Mouse (Mus musculus) MEL (cell line): ENCODE data around the gene Nms. TPM values are rescaled to one million over a fixed set of nuclear protein-coding genes. Genes with fewer than 3 reads are reported as not detected.

ENCODE experiments used
- DNase-seq: peaks from one replicate; pipeline ENCODE4 v3.0.0; 2011; ENCODE audit warnings: low read depth, low spot score
- H3K27ac ChIP-seq: 2 replicates; pipeline ENCODE4 v1.5.1; 2012; ENCODE audit warnings: low read depth, mild to moderate bottlenecking, control low read depth, low read length, moderate library complexity; ENCODE audit not compliant: control insufficient read depth
- H3K27me3 ChIP-seq, 2 experiments: fragments of 150-350 bp in 1 of 2; sonication (generic) in 1 of 2; 2 replicates each; pipeline ENCODE4 v1.6.1; 2012; ENCODE audit warnings: low read length in 2 of 2, mild to moderate bottlenecking in 2 of 2, improper control_type of control experiment in 1 of 2, moderate library complexity in 1 of 2; ENCODE audit not compliant: insufficient read depth in 2 of 2, control insufficient read depth in 1 of 2
- H3K36me3 ChIP-seq, 2 experiments: 2 replicates each; pipeline ENCODE4 v1.6.1; 2012 to 2014; ENCODE audit warnings: low read length in 2 of 2, improper control_type of control experiment in 1 of 2, inconsistent platforms in 1 of 2, mild to moderate bottlenecking in 1 of 2; ENCODE audit not compliant: insufficient read depth in 2 of 2, control insufficient read depth in 1 of 2
- H3K4me1 ChIP-seq, 2 experiments: fragments of 150-350 bp in 1 of 2; sonication (generic) in 1 of 2; 2 replicates each; pipeline ENCODE4 v1.6.1; 2012; ENCODE audit warnings: low read length in 2 of 2, improper control_type of control experiment in 1 of 2, mild to moderate bottlenecking in 1 of 2; ENCODE audit not compliant: insufficient read depth in 2 of 2, control insufficient read depth in 1 of 2
- H3K4me3 ChIP-seq, 2 experiments: fragments of 150-350 bp in 1 of 2; sonication (generic) in 1 of 2; 2 replicates each; pipeline ENCODE4 v1.5.1; 2012; ENCODE audit warnings: low read depth in 2 of 2, low read length in 2 of 2, mild to moderate bottlenecking in 2 of 2, moderate library complexity in 2 of 2, control low read depth in 1 of 2, improper control_type of control experiment in 1 of 2; ENCODE audit not compliant: control insufficient read depth in 1 of 2, insufficient read depth in 1 of 2
- H3K79me2 ChIP-seq: 2 replicates; pipeline ENCODE4 v1.6.1; 2012; ENCODE audit warnings: mild to moderate bottlenecking, low read length, moderate library complexity; ENCODE audit not compliant: control insufficient read depth, poor library complexity, insufficient read depth
- H3K9ac ChIP-seq: 2 replicates; pipeline ENCODE4 v1.6.1; 2012; ENCODE audit warnings: low read depth, mild to moderate bottlenecking, control low read depth, low read length, moderate library complexity; ENCODE audit not compliant: control insufficient read depth, poor library complexity, severe bottlenecking
- H3K9me3 ChIP-seq: fragments of 150-350 bp; sonication (generic); replicated peaks from 2 replicates; pipeline ENCODE4 v1.6.1; 2012; ENCODE audit warnings: mild to moderate bottlenecking, low read length, improper control_type of control experiment, moderate library complexity; ENCODE audit not compliant: insufficient read depth
- BHLHE40 ChIP-seq: IDR thresholded peaks from 2 replicates; pipeline ENCODE4 v1.6.1; 2012; ENCODE audit warnings: low read depth, mild to moderate bottlenecking, inconsistent platforms, low read length, improper control_type of control experiment, borderline replicate concordance
- CHD2 ChIP-seq: IDR thresholded peaks from 2 replicates; pipeline ENCODE4 v1.6.1; 2011; ENCODE audit warnings: low read length, improper control_type of control experiment
- CTCF ChIP-seq, 3 experiments: IDR thresholded peaks in 2 of 3; conservative IDR thresholded peaks in 1 of 3; 2 replicates each; pipeline ENCODE4 v1.5.1; 2011 to 2012; ENCODE audit warnings: low read length in 3 of 3, low read depth in 2 of 3, mild to moderate bottlenecking in 2 of 3, improper control_type of control experiment in 1 of 3, inconsistent platforms in 1 of 3, mixed read lengths in 1 of 3, moderate library complexity in 1 of 3; ENCODE audit not compliant: control insufficient read depth in 1 of 3, insufficient read depth in 1 of 3, poor library complexity in 1 of 3, severe bottlenecking in 1 of 3
- E2F4 ChIP-seq: IDR thresholded peaks from 2 replicates; pipeline ENCODE4 v1.6.1; 2011; ENCODE audit warnings: low read depth, low read length, improper control_type of control experiment, borderline replicate concordance
- EP300 ChIP-seq, 2 experiments: IDR thresholded peaks; 2 replicates each; pipeline ENCODE4 v1.6.1; 2011; ENCODE audit warnings: improper control_type of control experiment in 2 of 2, low read length in 2 of 2, low read depth in 1 of 2, mild to moderate bottlenecking in 1 of 2
- GABPA ChIP-seq: IDR thresholded peaks from 2 replicates; pipeline ENCODE4 v1.6.1; 2012; ENCODE audit warnings: low read depth, mild to moderate bottlenecking, inconsistent platforms, low read length, improper control_type of control experiment, moderate library complexity
- HCFC1 ChIP-seq: IDR thresholded peaks from 2 replicates; pipeline ENCODE4 v1.6.1; 2012; ENCODE audit warnings: low read depth, mild to moderate bottlenecking, inconsistent platforms, low read length, improper control_type of control experiment, moderate library complexity
- JUND ChIP-seq: IDR thresholded peaks from 2 replicates; pipeline ENCODE4 v1.6.1; 2011; ENCODE audit warnings: low read depth, mild to moderate bottlenecking, improper control_type of control experiment, low read length
- KAT2A ChIP-seq: conservative IDR thresholded peaks from 2 replicates; pipeline ENCODE4 v1.6.1; 2012; ENCODE audit warnings: low read depth, low read length, improper control_type of control experiment, inconsistent platforms
- MAX ChIP-seq: IDR thresholded peaks from 2 replicates; pipeline ENCODE4 v1.6.1; 2011; ENCODE audit warnings: low read length, improper control_type of control experiment
- MAZ ChIP-seq: IDR thresholded peaks from 2 replicates; pipeline ENCODE4 v1.6.1; 2012; ENCODE audit warnings: low read depth, mild to moderate bottlenecking, inconsistent platforms, low read length, improper control_type of control experiment
- MEF2A ChIP-seq: IDR thresholded peaks from 2 replicates; pipeline ENCODE4 v1.6.1; 2014; ENCODE audit warnings: low read depth, mild to moderate bottlenecking, inconsistent platforms, low read length, improper control_type of control experiment; ENCODE audit not compliant: poor library complexity, insufficient replicate concordance, severe bottlenecking; ENCODE audit errors: extremely low read depth
- MYC ChIP-seq: IDR thresholded peaks from 2 replicates; pipeline ENCODE4 v1.6.1; 2011; ENCODE audit warnings: low read depth, mild to moderate bottlenecking, low read length, improper control_type of control experiment, moderate library complexity
- NELFE ChIP-seq: IDR thresholded peaks from 2 replicates; pipeline ENCODE4 v1.6.1; 2011; ENCODE audit warnings: low read depth, low read length, improper control_type of control experiment
- NRF1 ChIP-seq: IDR thresholded peaks from 2 replicates; pipeline ENCODE4 v1.6.1; 2014; ENCODE audit warnings: low read depth, mild to moderate bottlenecking, inconsistent platforms, low read length, improper control_type of control experiment, moderate library complexity; ENCODE audit not compliant: poor library complexity, insufficient read depth, severe bottlenecking
- POLR2AphosphoS2 ChIP-seq: IDR thresholded peaks from 2 replicates; pipeline ENCODE4 v1.6.1; 2011; ENCODE audit warnings: low read length, improper control_type of control experiment
- RAD21 ChIP-seq: IDR thresholded peaks from 2 replicates; pipeline ENCODE4 v1.6.1; 2011; ENCODE audit warnings: mild to moderate bottlenecking, low read depth, low read length, improper control_type of control experiment
- RCOR1 ChIP-seq: IDR thresholded peaks from 2 replicates; pipeline ENCODE4 v1.6.1; 2012; ENCODE audit warnings: low read depth, mild to moderate bottlenecking, inconsistent platforms, low read length, improper control_type of control experiment
- SIN3A ChIP-seq: IDR thresholded peaks from 2 replicates; pipeline ENCODE4 v1.6.1; 2012; ENCODE audit warnings: low read length, improper control_type of control experiment, inconsistent platforms
- SMC3 ChIP-seq: IDR thresholded peaks from 2 replicates; pipeline ENCODE4 v1.6.1; 2011; ENCODE audit warnings: low read depth, low read length, improper control_type of control experiment
- TAL1 ChIP-seq: IDR thresholded peaks from 2 replicates; pipeline ENCODE4 v1.6.1; 2012; ENCODE audit warnings: mild to moderate bottlenecking, inconsistent platforms, low read length, moderate library complexity, mixed read lengths
- TBP ChIP-seq: IDR thresholded peaks from 2 replicates; pipeline ENCODE4 v1.8.0; 2011; ENCODE audit warnings: low read depth, low read length, improper control_type of control experiment
- UBTF ChIP-seq: IDR thresholded peaks from 2 replicates; pipeline ENCODE4 v1.6.1; 2012; ENCODE audit warnings: low read depth, mild to moderate bottlenecking, inconsistent platforms, low read length, improper control_type of control experiment, moderate library complexity, borderline replicate concordance; ENCODE audit not compliant: insufficient read depth
- USF2 ChIP-seq, 2 experiments: IDR thresholded peaks; 2 replicates each; pipeline ENCODE4 v1.6.1; 2011 to 2012; ENCODE audit warnings: improper control_type of control experiment in 2 of 2, low read length in 2 of 2, borderline replicate concordance in 1 of 2, inconsistent platforms in 1 of 2, low read depth in 1 of 2, mild to moderate bottlenecking in 1 of 2; ENCODE audit not compliant: insufficient read depth in 1 of 2
- ZKSCAN1 ChIP-seq: IDR thresholded peaks from 2 replicates; pipeline ENCODE4 v1.6.1; 2012; ENCODE audit warnings: low read depth, mild to moderate bottlenecking, inconsistent platforms, low read length, improper control_type of control experiment, moderate library complexity
- ZNF384 ChIP-seq: IDR thresholded peaks from 2 replicates; pipeline ENCODE4 v1.6.1; 2012; ENCODE audit warnings: low read depth, mild to moderate bottlenecking, inconsistent platforms, low read length, improper control_type of control experiment
- polyA plus RNA-seq, 2 experiments: library from polyadenylated mRNA; stranded (reverse) in 1 of 2; unstranded in 1 of 2; fragments of >175 nt in 1 of 2; fragments of >200 nt in 1 of 2; gene quantifications; 2 replicates each; pipeline versions ENCODE4 v1.2.1 to v1.2.4; 2012; ENCODE audit warnings: low replicate concordance in 2 of 2, low read depth in 1 of 2; ENCODE audit not compliant: insufficient read length in 2 of 2, insufficient read depth in 1 of 2, missing spikeins in 1 of 2
- total RNA-seq: library from RNA; depleted of rRNA; stranded (reverse); fragments of 300-350 nt; gene quantifications from 2 replicates; pipeline ENCODE4 v1.2.3, GENCODE M21; 2012

Gene Nms
- total and polyA plus RNA-seq, 3 experiments: not detected

DNA sequence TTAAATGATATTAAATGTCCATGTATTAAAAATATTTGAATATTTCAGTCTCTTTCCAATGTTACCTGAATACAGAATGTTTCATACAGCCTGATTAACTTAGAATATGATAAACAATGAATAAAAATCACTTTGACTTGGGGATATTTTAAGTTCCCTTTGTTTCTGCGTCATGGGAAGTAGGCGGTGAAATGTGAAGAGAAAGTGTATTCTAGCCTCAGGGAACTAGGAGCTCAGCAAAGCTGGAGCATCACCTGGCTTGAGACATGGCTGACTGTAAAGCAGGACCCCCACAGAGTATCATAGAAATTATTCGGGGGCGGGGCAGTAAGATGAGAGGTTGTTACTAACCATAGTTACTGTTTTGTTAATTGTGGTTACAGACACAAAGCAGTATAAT is 10.0 kb upstream of the Nms start:
- H3K9ac ChIP-seq: no peak overlapping the region
- TF ChIP-seq ZNF384 (no peak), CHD2 (no peak), HCFC1 (no peak), TAL1 (no peak), MAZ (no peak), EP300 (IDR thresholded peaks at IDR 0.05; ENCODE audit: low read depth in 1 of 2, low read length in 2 of 2) (no peak), NRF1 (no peak), RCOR1 (no peak), SIN3A (no peak), TBP (no peak), MYC (no peak)
- TF ChIP-seq, all 39 proteins: peak for 0
- Histone ChIP-seq H3K4me3 (no peak overlapping the region), H3K27ac (no peak overlapping the region), H3K79me2 (no peaks in the 10 kb centered on the region), H3K4me1 (peaks cover 5% of the 10 kb centered on the region in 2 experiments; a peak in 3 of 4 replicates), H3K9me3 (no peaks in the 10 kb centered on the region), H3K27me3 (no peaks in the 10 kb centered on the region; a peak in 1 of 4 replicates), H3K36me3 (no peaks in the 10 kb centered on the region)
- no peak for DNase-seq

DNA sequence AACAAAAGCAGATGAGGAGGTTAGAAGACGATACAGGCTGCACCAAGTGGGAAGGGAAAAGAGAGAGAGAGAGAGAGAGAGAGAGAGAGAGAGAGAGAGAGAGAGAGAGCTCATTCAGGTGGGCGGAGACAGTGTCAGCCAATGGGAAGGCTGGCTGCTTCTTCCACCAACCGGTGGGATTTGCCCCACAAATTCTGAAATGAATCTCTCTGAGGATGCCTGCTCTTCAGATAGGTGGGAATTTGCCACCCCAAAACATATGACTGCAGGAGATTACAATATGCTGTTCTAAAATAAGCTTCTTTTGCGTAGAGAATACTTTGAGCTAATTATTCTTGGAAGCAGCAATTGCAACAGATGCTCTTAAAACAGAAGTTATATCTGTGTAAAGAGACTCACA is 9.5 kb upstream of the Nms start:
- DNase-seq: no peak
- H3K36me3 ChIP-seq: no peaks in the 10 kb centered on the region
- TF ChIP-seq CTCF (IDR thresholded peaks at IDR 0.05 in 2 of 3, conservative IDR thresholded peaks at IDR 0.05 in 1 of 3; ENCODE audit: control insufficient read depth in 1 of 3, insufficient read depth in 1 of 3, low read depth in 2 of 3, low read length in 3 of 3, poor library complexity in 1 of 3, severe bottlenecking in 1 of 3) (no peak), JUND (0 out of 2 replicates have a peak, but pooled peaks have one; percentile 63)
- TF ChIP-seq, all 39 proteins: peak for 1
- Histone ChIP-seq H3K9ac (no peak overlapping the region), H3K4me3 (no peak overlapping the region), H3K27me3 (no peaks in the 10 kb centered on the region; a peak in 1 of 4 replicates), H3K9me3 (no peaks in the 10 kb centered on the region), H3K4me1 (peaks cover 5% of the 10 kb centered on the region in 2 experiments; a peak in 3 of 4 replicates), H3K27ac (no peak overlapping the region), H3K79me2 (no peaks in the 10 kb centered on the region)

DNA sequence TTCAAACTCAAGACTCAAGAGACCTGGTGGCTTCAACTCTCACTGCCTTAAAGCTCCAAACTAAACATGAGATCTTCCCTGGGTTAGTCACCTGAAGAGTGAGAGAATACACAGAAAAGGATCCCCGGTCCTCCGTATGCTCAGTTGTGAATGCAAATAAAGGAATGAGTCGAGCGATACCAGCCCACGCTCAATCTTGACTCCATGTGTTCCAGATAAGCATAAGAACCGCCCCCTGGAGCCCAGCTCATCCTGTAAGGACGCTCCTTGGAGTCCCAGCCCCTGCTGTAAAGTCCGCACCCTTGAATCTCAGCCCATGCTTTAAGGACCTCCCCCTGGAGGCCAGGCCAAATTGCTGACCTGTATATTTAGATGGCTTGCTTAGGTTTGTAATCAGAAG is 8.2 kb upstream of the Nms start:
- Histone ChIP-seq H3K36me3 (no peaks in the 10 kb centered on the region), H3K27ac (no peak overlapping the region), H3K4me1 (peaks cover 5% of the 10 kb centered on the region in 2 experiments; a peak in 3 of 4 replicates), H3K4me3 (no peak overlapping the region), H3K9ac (no peak overlapping the region), H3K27me3 (no peaks in the 10 kb centered on the region; a peak in 1 of 4 replicates), H3K9me3 (no peaks in the 10 kb centered on the region), H3K79me2 (no peaks in the 10 kb centered on the region)
- DNase-seq: no peak
- TF ChIP-seq USF2 (IDR thresholded peaks at IDR 0.05; ENCODE audit: borderline replicate concordance in 1 of 2, insufficient read depth in 1 of 2, low read depth in 1 of 2, low read length in 2 of 2): no peak
- no peak for TF ChIP-seq ZKSCAN1
- TF ChIP-seq NRF1: no peak
- TF ChIP-seq EP300 (IDR thresholded peaks at IDR 0.05; ENCODE audit: low read depth in 1 of 2, low read length in 2 of 2): no peak
- TF ChIP-seq UBTF: no peak
- TF ChIP-seq NELFE: no peak
- no peak for TF ChIP-seq MEF2A
- no peak for TF ChIP-seq MAZ
- no peak for TF ChIP-seq RCOR1
- TF ChIP-seq E2F4: no peak
- no peak for TF ChIP-seq SMC3
- TF ChIP-seq POLR2AphosphoS2: no peak
- no peak for TF ChIP-seq BHLHE40
- no peak for TF ChIP-seq GABPA
- no peak for TF ChIP-seq KAT2A
- no peak for TF ChIP-seq MAX
- TF ChIP-seq RAD21: no peak
